Mouse (Mus musculus) heart, embryonic 10.5 days (tissue): ENCODE measurements around the gene Car9. TPM values are rescaled to one million over a fixed set of nuclear protein-coding genes. Genes with fewer than 3 reads are reported as not detected.

Experiments
- DNase-seq: peaks from one replicate; pipeline ENCODE4 v3.0.0-alpha.2; 2017; ENCODE audit warnings: low spot score
- H3K27ac ChIP-seq: fragments of 300-500 bp; sonication (generic); 2 replicates; pipeline ENCODE4 v1.5.1; 2016; ENCODE audit warnings: mild to moderate bottlenecking
- H3K27me3 ChIP-seq: fragments of 300-500 bp; sonication (generic); 2 replicates; pipeline ENCODE4 v1.6.1; 2016; ENCODE audit warnings: mild to moderate bottlenecking; ENCODE audit not compliant: poor library complexity, insufficient read depth, severe bottlenecking
- H3K36me3 ChIP-seq: fragments of 300-500 bp; sonication (generic); 2 replicates; pipeline ENCODE4 v1.6.1; 2016; ENCODE audit warnings: mild to moderate bottlenecking, moderate library complexity
- H3K4me1 ChIP-seq: fragments of 300-500 bp; sonication (generic); 2 replicates; pipeline ENCODE4 v1.6.1; 2016; ENCODE audit warnings: mild to moderate bottlenecking
- H3K4me3 ChIP-seq: fragments of 300-500 bp; sonication (generic); 2 replicates; pipeline ENCODE4 v1.5.1; 2016; ENCODE audit warnings: mild to moderate bottlenecking, moderate library complexity
- H3K9me3 ChIP-seq: fragments of 300-500 bp; sonication (generic); 2 replicates; pipeline ENCODE4 v1.6.1; 2016; ENCODE audit warnings: mild to moderate bottlenecking, moderate library complexity
- WGBS: fragments of 180-500 bp; shearing (Covaris S2); methylation state at CpG from one replicate; pipeline ENCODE4 v1.1.7; 2016; 5-methylcytosine and 5-hydroxymethylcytosine counted together
- polyA plus RNA-seq: library from polyadenylated mRNA; unstranded; fragments of >200 nt; fragmentation: Nextera tagmentation; extraction: Ambion mirVana; gene quantifications from 2 replicates; pipeline ENCODE4 v1.2.1, GENCODE M21; 2016

Car9 gene
- polyA plus RNA-seq, 1 experiment from 2014 or later: 1.7 TPM

DNA sequence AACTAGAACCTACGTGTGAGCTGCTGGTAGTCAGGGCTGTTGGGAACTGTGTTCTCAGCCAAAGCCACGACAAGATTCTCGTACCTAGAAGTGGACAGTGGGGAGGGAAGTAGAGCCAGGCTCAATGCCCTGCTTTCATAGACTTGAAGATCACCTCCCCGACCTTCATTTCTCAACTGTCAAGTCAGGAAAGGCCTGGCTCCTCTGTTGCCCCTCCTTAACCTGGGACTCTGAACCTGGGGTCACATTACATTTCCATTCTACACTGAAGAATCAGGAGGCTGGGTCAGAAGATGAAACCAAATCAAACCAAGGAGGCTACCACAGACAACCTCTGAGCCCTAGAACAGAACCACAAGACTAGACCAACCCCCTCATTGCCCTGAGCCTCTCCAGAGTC is 8.8 kb upstream of the Car9 start:
- Histone ChIP-seq H3K36me3 (peaks cover 24% of the 10 kb centered on the region), H3K4me3 (peak overlapping the region; percentile 75), H3K4me1 (peaks cover 51% of the 10 kb centered on the region), H3K27me3 (0 out of 2 replicates have a peak, but pooled peaks cover 10% of the 10 kb centered on the region), H3K9me3 (no peaks in the 10 kb centered on the region), H3K27ac (peak overlapping the region; percentile 88)
- WGBS: 57% methylated on average over 4 of the region's 4 CpGs
- no peak for DNase-seq

DNA sequence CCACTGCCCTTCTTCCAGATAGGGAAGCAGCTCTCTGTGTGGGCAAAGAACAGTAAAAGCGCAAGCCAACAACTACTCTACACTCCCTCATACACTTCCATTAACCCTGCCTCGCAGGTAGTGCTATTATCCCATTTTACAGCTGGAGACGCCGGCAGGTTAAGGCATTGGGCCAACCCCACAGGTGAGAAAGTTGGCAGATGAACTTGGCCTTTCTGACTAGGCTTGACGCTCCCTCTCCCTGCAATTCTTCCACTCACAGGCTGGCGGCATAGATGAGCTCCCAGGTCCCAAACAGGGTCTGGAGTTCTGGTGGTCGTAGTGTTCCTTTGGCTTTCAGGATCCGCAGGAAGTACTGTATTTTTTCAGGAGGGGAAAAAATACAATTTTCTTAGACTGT is 7.8 kb upstream of the Car9 start:
- H3K4me3 ChIP-seq: peak overlapping the region; percentile 75
- H3K36me3 ChIP-seq: peaks cover 24% of the 10 kb centered on the region
- 0 out of 2 replicates have a peak, but pooled peaks cover 10% of the 10 kb centered on the region for H3K27me3 ChIP-seq
- peak overlapping the region; percentile 88 for H3K27ac ChIP-seq
- H3K9me3 ChIP-seq: no peaks in the 10 kb centered on the region
- no peak for DNase-seq
- H3K4me1 ChIP-seq: peaks cover 49% of the 10 kb centered on the region
- 11% methylated on average over 8 of the region's 8 CpGs for WGBS

DNA sequence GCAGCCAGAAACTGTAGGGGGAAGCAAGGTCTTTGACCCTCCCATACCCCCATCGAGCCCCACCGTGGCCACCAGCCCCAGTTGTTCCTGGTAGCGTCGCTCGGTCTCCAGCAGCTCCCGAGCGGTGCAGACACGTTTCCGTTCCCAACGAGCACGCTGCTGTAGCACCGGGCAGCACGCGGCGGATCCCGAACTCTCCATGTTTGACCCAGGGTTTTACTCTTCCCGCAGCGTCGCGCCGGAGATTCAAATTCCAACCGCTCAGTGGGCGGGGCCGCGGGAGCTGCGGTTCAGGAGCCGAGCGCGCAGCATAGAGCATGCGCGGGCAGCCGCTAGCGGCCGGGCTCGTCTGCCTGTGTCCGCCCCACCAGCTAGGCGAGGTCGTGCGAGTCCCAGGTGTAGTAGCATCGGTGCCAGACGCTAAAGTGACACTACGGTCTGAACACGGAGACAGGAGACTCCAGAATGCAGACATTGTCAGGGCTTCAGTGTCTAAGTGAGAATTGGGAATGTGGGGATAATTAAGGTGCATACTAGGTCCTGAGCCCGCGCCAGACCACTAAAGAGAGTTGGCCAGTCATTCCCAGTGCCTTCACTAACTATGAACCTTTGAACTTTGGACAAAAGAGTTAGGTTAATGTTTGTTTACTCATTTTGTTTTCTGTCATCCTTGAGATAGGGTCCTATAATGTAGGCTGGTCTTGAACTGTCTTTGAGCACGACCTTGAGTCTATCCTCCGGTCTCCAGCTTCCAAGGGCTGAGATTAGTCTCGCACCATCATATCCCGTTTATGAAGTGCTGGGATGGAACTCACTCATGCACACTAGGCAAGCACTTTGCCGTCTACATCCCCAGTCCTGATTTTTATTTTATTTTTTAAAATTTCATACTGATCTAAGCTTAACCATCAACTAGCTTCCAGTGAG is 7.1 kb upstream of the Car9 start, which contains the start of gene Arhgef39:
Arhgef39 (minus strand) TSS at position 289 of the 927 bp plus-strand sequence.
- 7% methylated on average over 50 of the region's 50 CpGs for WGBS
- H3K27ac ChIP-seq: peak within 1 kb of the TSS; percentile 88
- DNase-seq: peak; percentile 94
- peak within 1 kb of the TSS; percentile 75 for H3K4me3 ChIP-seq
- H3K4me1 ChIP-seq: peaks cover 42% of the 10 kb centered on the region
- H3K36me3 ChIP-seq: peaks cover 24% of the 10 kb centered on the region
- 0 out of 2 replicates have a peak, but pooled peaks cover 10% of the 10 kb centered on the region for H3K27me3 ChIP-seq
- H3K9me3 ChIP-seq: no peaks in the 10 kb centered on the region

DNA sequence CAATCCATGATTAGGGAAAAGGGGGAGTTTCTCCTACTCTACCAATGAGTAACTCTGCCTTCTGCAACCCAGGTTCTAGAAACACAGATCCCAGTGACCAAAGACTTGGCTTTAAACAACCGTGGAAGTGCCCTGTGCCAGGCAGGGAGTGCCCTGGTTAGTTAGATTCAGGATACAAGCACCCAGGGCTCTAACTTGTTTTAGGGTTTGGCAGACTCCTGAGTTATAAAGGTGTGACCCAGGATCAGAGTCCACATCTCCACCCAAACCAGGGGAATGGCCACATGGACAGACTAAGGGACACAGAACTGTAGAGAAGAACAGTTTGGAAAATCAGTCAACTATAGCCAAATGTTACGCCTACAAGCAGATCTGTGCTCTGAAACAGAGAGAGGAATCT is 3.7 kb upstream of the Car9 start:
- 71% methylated on average over 2 of the region's 2 CpGs for WGBS
- no peak for DNase-seq
- Histone ChIP-seq H3K27ac (no peak overlapping the region), H3K4me3 (no peak overlapping the region), H3K27me3 (peaks cover 25% of the 10 kb centered on the region), H3K9me3 (no peaks in the 10 kb centered on the region), H3K36me3 (no peaks in the 10 kb centered on the region), H3K4me1 (peaks cover 22% of the 10 kb centered on the region)

DNA sequence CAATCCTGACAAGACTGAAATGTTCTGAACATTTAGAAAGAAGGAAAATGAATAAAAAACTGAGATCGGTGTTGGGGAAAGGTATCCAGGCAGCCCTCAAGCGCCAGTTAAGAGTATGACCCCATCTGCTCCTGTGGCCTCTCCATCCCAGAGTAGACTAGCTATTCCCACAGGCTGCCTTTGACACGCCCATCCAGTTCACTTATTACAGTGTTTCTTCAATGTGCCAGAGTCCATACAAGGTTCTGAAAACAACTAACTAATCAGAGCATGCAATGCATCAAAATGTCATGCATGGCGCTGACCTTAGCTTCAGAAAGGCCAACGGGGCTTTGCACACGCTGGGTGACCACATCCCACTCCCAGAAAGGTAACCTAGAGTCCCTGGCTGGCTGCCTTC is 3.3 kb upstream of the Car9 start:
- Histone ChIP-seq H3K4me1 (peaks cover 22% of the 10 kb centered on the region), H3K4me3 (no peak overlapping the region), H3K9me3 (no peaks in the 10 kb centered on the region), H3K36me3 (no peaks in the 10 kb centered on the region), H3K27me3 (peaks cover 25% of the 10 kb centered on the region), H3K27ac (no peak overlapping the region)
- WGBS: 81% methylated on average over 6 of the region's 6 CpGs
- DNase-seq: no peak

DNA sequence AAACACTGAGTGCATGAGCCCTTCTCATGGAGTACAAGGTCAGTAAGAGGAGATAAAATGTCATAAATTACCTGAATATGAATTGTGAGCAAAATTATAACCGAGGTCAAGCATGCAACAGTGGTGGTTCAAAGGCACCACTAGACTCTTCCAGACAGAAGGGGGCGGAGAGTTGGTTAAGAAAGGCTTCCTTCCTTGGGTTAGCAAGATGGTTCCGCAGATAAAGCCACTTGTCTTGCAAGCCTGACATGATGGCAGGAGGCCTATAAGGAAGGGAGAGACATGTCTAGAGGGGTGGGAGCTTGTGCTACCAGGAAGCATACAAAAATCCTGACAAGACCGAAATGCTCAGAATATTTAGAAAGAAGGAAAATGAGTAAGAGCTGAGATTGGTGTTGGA is 2.5 kb upstream of the Car9 start:
- peaks cover 25% of the 10 kb centered on the region for H3K27me3 ChIP-seq
- WGBS: 73% methylated on average over 4 of the region's 4 CpGs
- no peak overlapping the region for H3K4me3 ChIP-seq
- H3K36me3 ChIP-seq: no peaks in the 10 kb centered on the region
- no peaks in the 10 kb centered on the region for H3K9me3 ChIP-seq
- DNase-seq: no peak
- H3K27ac ChIP-seq: no peak overlapping the region
- peaks cover 24% of the 10 kb centered on the region for H3K4me1 ChIP-seq

DNA sequence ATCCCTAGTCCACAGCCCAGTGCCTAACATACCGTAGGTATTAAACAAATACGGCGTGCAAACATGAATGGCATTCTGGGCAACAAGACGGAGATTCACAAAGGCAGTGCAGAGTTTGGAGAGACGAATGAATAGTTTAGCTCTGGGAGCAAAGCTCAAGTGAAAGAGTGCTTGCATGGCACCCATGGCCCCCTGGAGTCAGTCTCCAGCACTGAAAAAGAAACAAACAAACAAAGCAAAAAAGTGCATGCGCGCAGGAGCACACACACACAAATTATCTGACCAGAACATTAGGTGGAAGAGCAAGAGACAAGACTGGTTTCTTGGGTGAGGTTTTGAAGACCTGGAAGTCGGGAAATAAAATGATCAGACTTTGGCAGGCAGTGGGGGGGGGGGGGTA is 692 bp upstream of the Car9 start:
- WGBS: 84% methylated on average over 8 of the region's 8 CpGs
- Histone ChIP-seq H3K27ac (no peak overlapping the region), H3K4me1 (peaks cover 24% of the 10 kb centered on the region), H3K9me3 (no peaks in the 10 kb centered on the region), H3K4me3 (no peak overlapping the region), H3K27me3 (peaks cover 23% of the 10 kb centered on the region), H3K36me3 (no peaks in the 10 kb centered on the region)
- DNase-seq: no peak

DNA sequence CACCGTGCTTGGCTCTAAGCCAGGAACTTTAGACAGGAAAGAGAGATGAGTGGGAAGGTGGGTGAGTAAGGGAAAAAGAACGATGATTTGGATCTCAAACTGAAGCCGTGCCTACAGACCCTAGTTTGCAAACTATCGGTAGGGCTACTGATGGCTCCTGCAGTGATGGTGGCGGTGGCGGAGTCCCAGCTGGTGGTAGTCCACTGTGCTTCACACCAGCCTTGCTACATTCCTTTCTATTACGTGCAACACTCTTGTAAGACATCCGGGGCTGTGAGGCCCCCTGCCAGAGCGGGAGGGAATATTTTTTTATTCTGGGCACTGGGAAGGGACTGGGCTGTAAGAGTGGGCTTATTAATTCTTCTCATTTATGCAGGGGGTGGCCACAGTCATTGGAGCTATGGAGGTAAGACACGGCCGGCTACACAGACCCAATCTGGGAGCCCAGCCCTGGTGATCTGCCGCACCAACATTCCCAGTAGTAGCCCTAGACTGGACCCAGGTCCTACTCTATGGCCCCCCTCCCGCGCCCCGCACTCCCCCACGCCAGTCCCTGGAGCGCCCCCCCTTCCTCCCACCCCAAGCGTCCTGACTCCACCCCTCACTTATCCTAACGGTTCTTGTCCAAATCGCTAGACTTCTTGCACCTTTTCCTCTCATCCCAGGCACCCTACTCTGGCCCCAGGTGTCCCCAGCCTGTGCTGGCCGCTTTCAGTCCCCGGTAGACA is 1.3 kb downstream of the Car9 start:
- no peak for DNase-seq
- WGBS: 8% methylated on average over 20 of the region's 22 CpGs
- H3K27me3 ChIP-seq: peaks cover 15% of the 10 kb centered on the region
- no peaks in the 10 kb centered on the region for H3K9me3 ChIP-seq
- no peaks in the 10 kb centered on the region for H3K36me3 ChIP-seq
- peak overlapping the region; percentile 81 for H3K27ac ChIP-seq
- H3K4me3 ChIP-seq: peak overlapping the region; percentile 60
- peaks cover 37% of the 10 kb centered on the region for H3K4me1 ChIP-seq

DNA sequence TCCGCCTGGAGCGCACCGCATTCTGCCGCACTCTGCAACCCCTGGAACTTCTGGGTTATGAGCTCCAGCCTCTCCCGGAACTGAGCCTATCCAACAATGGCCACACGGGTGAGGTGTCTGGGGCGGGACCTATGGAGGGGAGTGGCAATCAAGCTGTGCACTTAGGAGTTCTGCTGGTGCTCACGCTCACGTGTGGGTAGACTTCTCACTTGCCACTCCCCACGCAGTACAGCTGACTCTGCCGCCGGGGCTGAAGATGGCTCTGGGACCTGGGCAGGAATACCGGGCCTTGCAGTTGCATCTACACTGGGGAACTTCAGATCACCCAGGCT is 1.9 kb downstream of the Car9 start:
- Histone ChIP-seq H3K4me1 (peaks cover 37% of the 10 kb centered on the region), H3K27me3 (peaks cover 15% of the 10 kb centered on the region), H3K36me3 (no peaks in the 10 kb centered on the region), H3K4me3 (peak overlapping the region; percentile 60), H3K27ac (peak overlapping the region; percentile 81), H3K9me3 (no peaks in the 10 kb centered on the region)
- DNase-seq: peak; percentile 86
- WGBS: 3% methylated on average over 13 of the region's 13 CpGs

DNA sequence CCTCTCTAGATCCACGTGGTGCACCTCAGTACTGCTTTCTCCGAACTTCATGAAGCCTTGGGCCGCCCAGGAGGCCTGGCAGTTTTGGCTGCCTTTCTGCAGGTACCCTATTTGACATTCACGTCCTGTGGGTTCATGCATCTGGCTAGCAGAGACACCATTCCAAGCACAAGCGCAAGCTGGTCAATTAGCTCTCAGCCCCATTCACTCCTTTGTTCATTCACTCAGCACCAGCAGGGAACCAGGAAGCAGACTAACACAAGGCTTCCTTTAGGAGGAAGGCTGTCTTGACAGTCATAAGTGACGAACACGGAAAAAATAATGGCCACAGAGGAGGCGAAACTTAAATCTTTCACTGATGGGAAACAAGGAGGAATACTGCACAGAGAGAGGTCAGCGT is 2.3 kb downstream of the Car9 start:
- H3K27me3 ChIP-seq: peaks cover 15% of the 10 kb centered on the region
- DNase-seq: no peak
- H3K9me3 ChIP-seq: no peaks in the 10 kb centered on the region
- no peaks in the 10 kb centered on the region for H3K36me3 ChIP-seq
- 37% methylated on average over 9 of the region's 9 CpGs for WGBS
- H3K4me1 ChIP-seq: peaks cover 42% of the 10 kb centered on the region
- H3K4me3 ChIP-seq: peak overlapping the region; percentile 60
- H3K27ac ChIP-seq: peak overlapping the region; percentile 81

DNA sequence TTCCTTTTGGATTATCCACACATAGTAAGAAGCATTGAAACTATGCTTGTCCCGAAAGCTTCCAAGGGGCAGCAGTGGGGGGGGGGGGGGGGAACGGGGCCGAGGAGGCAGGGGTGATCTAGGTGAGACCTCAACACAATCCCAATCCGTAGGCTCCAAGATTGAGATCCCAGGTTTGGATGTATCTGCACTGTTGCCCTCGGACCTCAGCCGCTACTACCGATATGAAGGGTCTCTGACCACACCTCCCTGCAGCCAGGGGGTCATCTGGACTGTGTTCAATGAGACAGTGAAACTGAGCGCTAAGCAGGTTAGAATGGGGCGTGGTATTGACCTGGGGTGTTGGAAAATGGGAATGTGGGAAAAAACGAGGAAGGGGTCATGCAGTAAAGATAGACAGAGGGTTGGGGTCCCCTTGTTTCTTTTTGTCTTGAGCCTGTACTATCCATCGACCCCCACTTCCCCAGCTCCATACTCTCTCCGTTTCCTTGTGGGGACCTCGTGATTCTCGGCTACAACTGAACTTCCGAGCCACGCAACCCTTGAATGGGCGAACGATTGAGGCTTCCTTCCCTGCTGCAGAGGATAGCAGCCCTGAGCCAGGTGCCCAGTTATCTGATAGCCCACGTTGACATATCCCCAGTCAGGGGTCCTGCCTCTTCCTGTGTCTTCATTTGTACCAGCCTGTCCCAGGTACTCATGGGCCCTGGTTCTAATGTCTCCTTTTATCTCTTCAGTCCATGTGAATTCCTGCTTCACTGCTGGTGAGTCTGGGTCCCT is 5.1 kb downstream of the Car9 start:
- 52% methylated on average over 17 of the region's 19 CpGs for WGBS
- DNase-seq: no peak
- Histone ChIP-seq H3K27ac (no peak overlapping the region), H3K4me3 (no peak overlapping the region), H3K36me3 (peaks cover 17% of the 10 kb centered on the region), H3K27me3 (peaks cover 9% of the 10 kb centered on the region), H3K4me1 (peaks cover 62% of the 10 kb centered on the region), H3K9me3 (no peaks in the 10 kb centered on the region)

DNA sequence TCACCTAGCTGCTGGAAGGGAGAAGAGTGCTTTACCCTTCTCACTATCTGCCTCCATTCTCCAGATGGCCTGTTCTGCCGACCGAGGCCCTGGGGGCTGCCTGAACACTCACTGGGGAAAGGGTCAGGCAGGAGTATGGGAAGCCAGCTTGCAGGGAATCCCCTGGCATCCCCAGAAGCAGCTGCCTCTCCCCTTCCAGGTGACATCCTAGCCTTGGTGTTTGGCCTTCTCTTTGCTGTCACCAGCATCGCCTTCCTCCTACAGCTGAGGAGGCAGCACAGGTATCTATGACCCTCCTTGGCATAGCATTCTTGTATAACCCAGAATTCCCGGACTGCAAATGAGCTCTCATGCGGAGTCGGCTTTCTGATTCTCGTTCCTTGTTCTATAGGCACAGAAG is 5.9 kb downstream of the Car9 start:
- Histone ChIP-seq H3K27ac (no peak overlapping the region), H3K36me3 (peaks cover 24% of the 10 kb centered on the region), H3K9me3 (no peaks in the 10 kb centered on the region), H3K4me3 (no peak overlapping the region), H3K27me3 (peaks cover 1% of the 10 kb centered on the region), H3K4me1 (peaks cover 57% of the 10 kb centered on the region)
- no peak for DNase-seq
- WGBS: 42% methylated on average over 7 of the region's 7 CpGs
